Mouse (Mus musculus) spleen, postnatal 0 days (tissue): Measurements from ENCODE around the gene Fndc3a. TPM values are rescaled to one million over a fixed set of nuclear protein-coding genes. Genes with fewer than 3 reads are reported as not detected.

Source experiments
- polyA plus RNA-seq: library from polyadenylated mRNA; unstranded; fragments of >200 nt; fragmentation: Nextera tagmentation; extraction: Ambion mirVana; gene quantifications from 2 replicates; pipeline ENCODE4 v1.2.1, GENCODE M21; 2015

Fndc3a gene
- polyA plus RNA-seq: 11.8 and 15.1 TPM in 2 replicates

DNA sequence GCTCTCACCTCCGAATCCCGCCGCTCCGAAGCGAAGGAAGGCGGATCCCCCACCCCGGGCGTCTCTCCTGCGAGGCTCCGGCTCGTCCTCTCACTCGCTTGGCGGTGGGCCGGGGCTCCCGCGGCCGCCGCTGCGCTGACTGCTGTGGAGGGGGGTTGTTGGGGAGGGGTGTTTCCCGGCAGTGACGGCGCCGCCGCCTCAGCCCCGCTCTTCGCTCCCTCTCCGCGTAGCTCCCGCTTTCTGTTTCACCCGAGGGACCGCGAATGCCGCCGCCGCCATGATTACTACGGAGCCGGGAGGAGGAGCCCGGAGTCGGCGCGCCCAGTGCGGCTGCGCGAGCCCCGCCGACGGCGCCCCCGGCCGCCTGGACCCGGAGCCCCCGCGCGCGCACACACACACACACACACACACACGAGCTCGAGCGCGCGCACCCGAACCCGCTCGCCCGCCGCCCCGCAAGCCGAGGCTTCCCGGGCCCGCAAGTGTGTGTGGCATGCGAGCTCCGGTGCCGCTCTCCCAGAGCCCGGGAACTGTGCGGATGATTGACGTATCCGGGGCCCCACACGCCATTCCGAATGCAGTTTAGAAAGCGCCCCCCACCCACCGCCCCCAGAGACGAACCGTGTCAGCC, at the start of gene Fndc3a:
TSS of gene Fndc3a (minus strand) at position 294 of the 631 bp plus-strand sequence.

DNA sequence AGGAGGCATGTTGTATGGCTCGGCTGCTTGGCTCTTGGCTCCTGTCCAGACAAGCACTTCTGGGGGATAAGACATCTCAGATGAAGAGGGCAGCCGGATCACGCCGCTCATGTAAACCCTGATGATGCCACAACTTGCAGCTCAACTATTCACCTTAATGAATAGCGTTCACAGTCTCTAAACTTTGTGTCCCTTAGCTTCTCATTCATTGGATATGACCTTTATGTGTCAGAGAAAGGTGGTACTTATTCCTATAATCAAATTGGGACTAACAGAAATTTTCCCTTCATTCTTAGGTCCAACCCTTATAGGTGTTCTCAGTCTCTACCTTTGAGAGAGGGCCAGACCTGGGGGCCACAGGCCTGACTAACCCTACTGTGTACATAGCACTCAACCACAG, 218.1 kb downstream of the Fndc3a start, which contains the start of gene Gm9195:
TSS of gene Gm9195 (minus strand) at position 101 of the 400 bp plus-strand sequence.

Other genes with a start within 250 kb of the Fndc3a start
- not detected in 2 replicates for gene Gm9195, start 218.2 kb downstream of the Fndc3a start, polyA plus RNA-seq